Mouse (Mus musculus) embryonic fibroblast, embryonic 13.5 days (primary cell): ENCODE data around the gene Taf5. TPM values are rescaled to one million over a fixed set of nuclear protein-coding genes. Genes with fewer than 3 reads are reported as not detected.

Source experiments
- H3K27ac ChIP-seq: 2 replicates; pipeline ENCODE4 v1.5.1; 2012; ENCODE audit warnings: low read length, control low read depth, inconsistent platforms; ENCODE audit not compliant: insufficient read depth
- H3K4me1 ChIP-seq: 2 replicates; pipeline ENCODE4 v1.6.1; 2011; ENCODE audit warnings: low read length; ENCODE audit not compliant: control insufficient read depth, insufficient read depth
- H3K4me3 ChIP-seq: 2 replicates; pipeline ENCODE4 v1.5.1; 2011; ENCODE audit warnings: mild to moderate bottlenecking, control low read depth, low read length; ENCODE audit not compliant: insufficient read depth
- CTCF ChIP-seq: IDR thresholded peaks from 2 replicates; pipeline ENCODE4 v1.5.1; 2011; ENCODE audit warnings: mild to moderate bottlenecking, control low read depth, low read length, moderate library complexity, borderline replicate concordance; ENCODE audit not compliant: insufficient read depth
- POLR2A ChIP-seq: IDR thresholded peaks from 2 replicates; pipeline ENCODE4 v1.6.1; 2011; ENCODE audit warnings: low read depth, mild to moderate bottlenecking, control low read depth, low read length, moderate library complexity
- polyA plus RNA-seq: library from polyadenylated mRNA; stranded (reverse); fragments of >200 nt; gene quantifications from 2 replicates; pipeline ENCODE4 v1.2.4, GENCODE M21; 2011; ENCODE audit warnings: low read depth; ENCODE audit not compliant: missing spikeins, insufficient read length

The Taf5 gene
- polyA plus RNA-seq, 1 experiment, result 5.9 TPM

GRCm38 (mm10) chr19:47034916-47035315 is 32.6 kb upstream of the Taf5 start:
- H3K27ac ChIP-seq, result no peak overlapping the region
- no peaks in the 10 kb centered on the region for H3K4me1 ChIP-seq
- TF ChIP-seq CTCF, result no peak
- no peak overlapping the region for H3K4me3 ChIP-seq

- no peak for TF ChIP-seq CTCF
- no peak for TF ChIP-seq POLR2A
- Histone ChIP-seq H3K27ac (no peak overlapping the region), H3K4me3 (no peak overlapping the region), H3K4me1 (no peaks in the 10 kb centered on the region)
Observed at GRCm38 (mm10) chr19:47036596-47036995, 30.9 kb upstream of the Taf5 start.

GRCm38 (mm10) chr19:47040720-47041473 is 26.6 kb upstream of the Taf5 start:
- Histone ChIP-seq H3K4me1 (no peaks in the 10 kb centered on the region), H3K27ac (no peak overlapping the region), H3K4me3 (no peak overlapping the region)
- TF ChIP-seq POLR2A (no peak), CTCF (no peak)

- no peak for TF ChIP-seq POLR2A
- TF ChIP-seq CTCF, result no peak
- no peak overlapping the region for H3K4me3 ChIP-seq
- H3K27ac ChIP-seq, result no peak overlapping the region
- no peaks in the 10 kb centered on the region for H3K4me1 ChIP-seq
Observed at GRCm38 (mm10) chr19:47043608-47044007, 23.9 kb upstream of the Taf5 start.

GRCm38 (mm10) chr19:47046343-47046742 is 21.2 kb upstream of the Taf5 start:
- Histone ChIP-seq H3K4me1 (no peaks in the 10 kb centered on the region), H3K4me3 (no peak overlapping the region), H3K27ac (no peak overlapping the region)
- TF ChIP-seq POLR2A (no peak), CTCF (no peak)

GRCm38 (mm10) chr19:47047236-47047833 is 20.2 kb upstream of the Taf5 start:
- Histone ChIP-seq H3K4me1 (no peaks in the 10 kb centered on the region), H3K27ac (no peak overlapping the region), H3K4me3 (no peak overlapping the region)
- TF ChIP-seq CTCF (no peak), POLR2A (no peak)

GRCm38 (mm10) chr19:47049061-47049460 is 18.5 kb upstream of the Taf5 start:
- TF ChIP-seq CTCF, result no peak
- TF ChIP-seq POLR2A, result no peak
- Histone ChIP-seq H3K4me3 (no peak overlapping the region), H3K4me1 (no peaks in the 10 kb centered on the region), H3K27ac (no peak overlapping the region)

GRCm38 (mm10) chr19:47049840-47050239 is 17.7 kb upstream of the Taf5 start:
- H3K27ac ChIP-seq, result no peak overlapping the region
- no peaks in the 10 kb centered on the region for H3K4me1 ChIP-seq
- TF ChIP-seq POLR2A (no peak), CTCF (no peak)

GRCm38 (mm10) chr19:47050271-47051032 is 17.1 kb upstream of the Taf5 start, which contains the start of gene Pcgf6:
TSS of gene Pcgf6 (minus strand) at chr19:47050906.
- H3K27ac ChIP-seq, result peak within 1 kb of the TSS; percentile 71
- H3K4me1 ChIP-seq, result no peaks in the 10 kb centered on the region
- TF ChIP-seq CTCF (no peak), POLR2A (peak; percentile 91)
- H3K4me3 ChIP-seq, result peak within 1 kb of the TSS; percentile 76

More at GRCm38 (mm10) chr19:47049840-47050239, 17.7 kb upstream of the Taf5 start:
- peak overlapping the region; percentile 76 for H3K4me3 ChIP-seq

GRCm38 (mm10) chr19:47052927-47053326 is 14.6 kb upstream of the Taf5 start:
- Histone ChIP-seq H3K4me1 (no peaks in the 10 kb centered on the region), H3K27ac (no peak overlapping the region), H3K4me3 (no peak overlapping the region)
- TF ChIP-seq CTCF, result no peak
- no peak for TF ChIP-seq POLR2A
